In the genomic region with DNA sequence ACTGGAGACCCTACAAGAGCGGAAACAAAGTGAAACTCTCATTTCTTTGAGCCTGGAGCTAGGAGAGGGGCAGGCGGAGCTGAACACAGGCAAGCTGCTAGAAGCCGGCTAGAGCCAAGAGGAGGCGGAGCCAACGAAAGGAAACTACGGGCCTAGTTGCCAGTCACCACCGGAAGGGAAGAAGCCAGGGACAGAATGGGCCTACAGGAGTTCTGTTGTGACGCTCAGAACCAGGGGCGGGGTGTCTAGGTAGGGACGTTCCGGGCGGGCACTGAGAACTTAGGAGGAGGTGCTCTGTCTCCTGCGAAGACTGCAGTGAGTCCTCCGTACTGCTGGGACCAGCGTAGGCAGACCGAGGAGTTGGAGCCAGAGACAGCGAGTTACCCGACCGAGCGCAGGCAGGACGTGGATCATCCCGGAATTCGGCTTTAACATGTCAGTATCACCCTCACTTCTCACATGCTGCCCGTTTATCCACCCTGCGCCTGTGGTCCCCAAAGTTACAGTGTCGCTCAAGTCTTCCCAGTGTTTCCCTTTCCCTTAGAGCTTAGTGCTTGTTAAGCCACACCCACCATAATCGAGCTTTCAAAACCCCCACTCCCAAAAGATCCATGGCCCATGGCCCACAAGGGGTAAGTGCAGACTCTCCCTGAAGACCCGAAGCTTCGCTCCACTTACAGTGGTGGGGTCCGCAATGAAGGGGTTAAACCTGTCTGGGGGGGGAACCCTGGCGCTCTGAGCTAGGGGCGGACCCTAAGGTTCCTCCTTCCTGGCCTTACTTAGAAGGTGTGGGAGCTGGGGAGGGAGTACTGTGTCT, we compare ENCODE assay signal across 8 mouse cellular contexts. TPM values are rescaled to one million over a fixed set of nuclear protein-coding genes. Genes with fewer than 3 reads are reported as not detected.
DNase-seq lines count a peak whose midpoint lies in the region; ATAC-seq and TF ChIP-seq lines count a peak whose summit lies in the region.

A gene (plus strand): TSS at position 318 of the 817 bp plus-strand sequence.

- in situ Hi-C loops in CH12.LX (cut with MboI; ENCODE audit: low pct_ligation_motif_present, low pct_unique_long_range_greater_than_20kb, low sequenced_read_pairs), result no loop called here

- no peaks in the 10 kb centered on the region for H3K79me2 ChIP-seq in CH12.LX (replicated peaks; ENCODE audit: control insufficient read depth, extremely low read depth, insufficient read depth, poor library complexity, severe bottlenecking)

- no peaks in the 10 kb centered on the region for H3K9me3 ChIP-seq in CH12.LX (replicated peaks; ENCODE audit: low read length)
- H3K9me3 ChIP-seq in forebrain, embryonic 11.5 days (ENCODE audit: control insufficient read depth, low read length), result no peaks in the 10 kb centered on the region
- no peaks in the 10 kb centered on the region for H3K9me3 ChIP-seq in heart, embryonic 16.5 days (replicated peaks; ENCODE audit: control insufficient read depth, low read length)
- H3K9me3 ChIP-seq in liver, embryonic 14.5 days (ENCODE audit: control insufficient read depth, low read length), result no peaks in the 10 kb centered on the region
- H3K9me3 ChIP-seq in neural tube, embryonic 11.5 days (ENCODE audit: control insufficient read depth, low read length), result no peaks in the 10 kb centered on the region

- no peaks in the 10 kb centered on the region for H3K27me3 ChIP-seq in CH12.LX (replicated peaks)
- H3K27me3 ChIP-seq in forebrain, embryonic 11.5 days (ENCODE audit: control insufficient read depth, insufficient read depth, low read length), result no peaks in the 10 kb centered on the region
- H3K27me3 ChIP-seq in heart, embryonic 16.5 days (ENCODE audit: control insufficient read depth, insufficient read depth, low read length), result no peaks in the 10 kb centered on the region
- H3K27me3 ChIP-seq in liver, embryonic 14.5 days (ENCODE audit: control insufficient read depth, insufficient read depth, low read length), result no peaks in the 10 kb centered on the region
- H3K27me3 ChIP-seq in neural tube, embryonic 11.5 days (ENCODE audit: control insufficient read depth, insufficient read depth, low read length), result no peaks in the 10 kb centered on the region

- peak within 1 kb of the TSS; percentile 62 to 95 (median 84) for H3K4me3 ChIP-seq in CH12.LX (replicated peaks in 1 of 3; ENCODE audit: low read depth in 2 of 3, low read length in 2 of 3, poor library complexity in 1 of 3)
- peak within 1 kb of the TSS; percentile 56 for H3K4me3 ChIP-seq in forebrain, embryonic 11.5 days (ENCODE audit: low read depth, low read length)
- H3K4me3 ChIP-seq in heart, embryonic 16.5 days (ENCODE audit: low read length), result peak within 1 kb of the TSS; percentile 68
- peak within 1 kb of the TSS; percentile 72 to 86 for H3K4me3 ChIP-seq in liver, embryonic 14.5 days (ENCODE audit: insufficient read depth in 1 of 2, low read depth in 2 of 2, low read length in 2 of 2)
- H3K4me3 ChIP-seq in neural tube, embryonic 11.5 days (ENCODE audit: low read depth, low read length), result peak within 1 kb of the TSS; percentile 44

- peak within 1 kb of the TSS; percentile 81 for H3K9ac ChIP-seq in CH12.LX (ENCODE audit: insufficient read depth, low read depth)
- H3K9ac ChIP-seq in forebrain, embryonic 11.5 days (ENCODE audit: low read length), result peak within 1 kb of the TSS; percentile 83
- H3K9ac ChIP-seq in heart, embryonic 16.5 days (ENCODE audit: low read length), result peak within 1 kb of the TSS; percentile 84
- peak within 1 kb of the TSS; percentile 92 for H3K9ac ChIP-seq in liver, embryonic 14.5 days (replicated peaks)
- H3K9ac ChIP-seq in neural tube, embryonic 11.5 days (ENCODE audit: low read length), result peak within 1 kb of the TSS; percentile 65

- TF ChIP-seq POLR2A in CH12.LX (IDR thresholded peaks at IDR 0.05; ENCODE audit: low read depth, low read length), result peak; percentile 77

- peak; percentile 54 for ATAC-seq in forebrain, embryonic 11.5 days (replicated peaks; ENCODE audit: low FRiP score)
- peak; percentile 77 for ATAC-seq in heart, embryonic 16.5 days (replicated peaks; ENCODE audit: extremely low read depth, insufficient read depth, low FRiP score)
- peak; percentile 79 for ATAC-seq in liver, embryonic 14.5 days (ENCODE audit: insufficient read depth)
- ATAC-seq in neural tube, embryonic 11.5 days (ENCODE audit: insufficient read depth, low FRiP score, low TSS enrichment), result peak; percentile 48

- dilution Hi-C loops in CH12.LX (cut with MboI; ENCODE audit: extremely low pct_ligation_motif_present, extremely low pct_unique_long_range_greater_than_20kb, low sequenced_read_pairs), result no loop called here

- peak within 1 kb of the TSS; percentile 47 for H3K27ac ChIP-seq in CH12.LX (ENCODE audit: insufficient read depth, low read depth)
- peak within 1 kb of the TSS; percentile 55 for H3K27ac ChIP-seq in forebrain, embryonic 11.5 days (ENCODE audit: low read depth, low read length)
- peak within 1 kb of the TSS; percentile 88 for H3K27ac ChIP-seq in heart, embryonic 16.5 days (ENCODE audit: low read length)
- H3K27ac ChIP-seq in liver, embryonic 14.5 days, result peak within 1 kb of the TSS; percentile 96
- H3K27ac ChIP-seq in neural tube, embryonic 11.5 days (ENCODE audit: low read depth, low read length), result peak within 1 kb of the TSS; percentile 45; the same call in 1 of the 2 replicates

- H3K4me1 ChIP-seq in CH12.LX (ENCODE audit: control insufficient read depth in 1 of 2, insufficient read depth in 2 of 2), result peaks cover 13 to 39% of the 10 kb centered on the region in 2 experiments
- H3K4me1 ChIP-seq in forebrain, embryonic 11.5 days (replicated peaks; ENCODE audit: control insufficient read depth, insufficient read depth, low read length), result peaks cover 14% of the 10 kb centered on the region
- H3K4me1 ChIP-seq in heart, embryonic 16.5 days (ENCODE audit: control insufficient read depth, insufficient read depth, low read length), result peaks cover 31% of the 10 kb centered on the region
- H3K4me1 ChIP-seq in liver, embryonic 14.5 days (replicated peaks; ENCODE audit: control insufficient read depth in 2 of 2, insufficient read depth in 2 of 2, low read length in 1 of 2), result peaks cover 25 to 39% of the 10 kb centered on the region in 2 experiments
- peaks cover 13% of the 10 kb centered on the region; the same call in 1 of the 2 replicates for H3K4me1 ChIP-seq in neural tube, embryonic 11.5 days (ENCODE audit: control insufficient read depth, insufficient read depth, low read length)

- peak within 1 kb of the TSS; percentile 84 for H3K4me2 ChIP-seq in CH12.LX (ENCODE audit: insufficient read depth, low read depth, poor library complexity, severe bottlenecking)
- H3K4me2 ChIP-seq in forebrain, embryonic 11.5 days (ENCODE audit: low read depth, low read length, severe bottlenecking), result peak within 1 kb of the TSS; percentile 93
- H3K4me2 ChIP-seq in heart, embryonic 16.5 days (ENCODE audit: low read depth, low read length), result peak within 1 kb of the TSS; percentile 82
- peak within 1 kb of the TSS; percentile 100 for H3K4me2 ChIP-seq in liver, embryonic 14.5 days (ENCODE audit: low read depth)
- peak within 1 kb of the TSS; percentile 52 for H3K4me2 ChIP-seq in neural tube, embryonic 11.5 days (ENCODE audit: low read depth)

- WGBS in forebrain, embryonic 11.5 days, result under 1% methylated on average over 32 of the region's 32 CpGs
- under 1% methylated on average over 32 of the region's 32 CpGs for WGBS in heart, embryonic 16.5 days
- WGBS in liver, embryonic 14.5 days (ENCODE audit: insufficient replicate concordance), result 1% methylated on average over 32 of the region's 32 CpGs
- WGBS in neural tube, embryonic 11.5 days, result 1% methylated on average over 32 of the region's 32 CpGs

- peak; percentile 94 for DNase-seq in CH12.LX (ENCODE audit: extremely low read depth)
- DNase-seq in c-Kit-positive CD71-positive TER-119-positive erythroid progenitor cells, embryonic 14.5 days (ENCODE audit: low spot score), result peak; percentile 85
- peak; percentile 87 for DNase-seq in forebrain, embryonic 11.5 days (ENCODE audit: low spot score)
- DNase-seq in kidney, postnatal 36 days, result peak; percentile 95 to 97
- DNase-seq in liver, embryonic 14.5 days (ENCODE audit: low read depth in 3 of 3, low spot score in 3 of 3), result peak; percentile 82 to 87 (median 84)
- peak; percentile 79 for DNase-seq in neural tube, embryonic 11.5 days (ENCODE audit: low spot score)
- DNase-seq in telencephalon, adult 2 months (ENCODE audit: low read depth, low spot score), result peak; percentile 92

- no peak for TF ChIP-seq CTCF in CH12.LX (conservative IDR thresholded peaks at IDR 0.05 in 1 of 2, IDR thresholded peaks at IDR 0.05 in 1 of 2; ENCODE audit: low read depth in 2 of 2, low read length in 2 of 2)
- TF ChIP-seq CTCF in liver, embryonic 14.5 days (IDR thresholded peaks at IDR 0.05; ENCODE audit: low read depth), result no peak

- TF ChIP-seq RAD21 in CH12.LX (IDR thresholded peaks at IDR 0.05; ENCODE audit: low read depth, low read length), result no peak

- H3K36me3 ChIP-seq in CH12.LX (replicated peaks in 1 of 2; ENCODE audit: control insufficient read depth in 1 of 2, insufficient read depth in 1 of 2, low read length in 1 of 2), result peaks cover 8 to 33% of the 10 kb centered on the region in 2 experiments
- H3K36me3 ChIP-seq in forebrain, embryonic 11.5 days (ENCODE audit: control insufficient read depth, insufficient read depth, low read length), result no peaks in the 10 kb centered on the region
- H3K36me3 ChIP-seq in heart, embryonic 16.5 days (ENCODE audit: control insufficient read depth, insufficient read depth), result peaks cover 3% of the 10 kb centered on the region; the same call in 1 of the 2 replicates
- no peaks in the 10 kb centered on the region; the same call in 1 of the 2 replicates for H3K36me3 ChIP-seq in liver, embryonic 14.5 days (replicated peaks; ENCODE audit: control insufficient read depth, insufficient read depth, low read depth)
- no peaks in the 10 kb centered on the region for H3K36me3 ChIP-seq in neural tube, embryonic 11.5 days (ENCODE audit: control insufficient read depth, insufficient read depth, low read length)

- no peak for TF ChIP-seq EP300 in CH12.LX (IDR thresholded peaks at IDR 0.05; ENCODE audit: low read length)
- TF ChIP-seq EP300 in liver, embryonic 14.5 days (IDR thresholded peaks at IDR 0.05; ENCODE audit: low read depth), result peak; percentile 11; the same call in 1 of the 2 replicates

TF ChIP-seq in CH12.LX, 34 proteins besides CTCF, POLR2A, EP300 and RAD21 (continues in another document):
- TF ChIP-seq SIN3A (IDR thresholded peaks at IDR 0.05; ENCODE audit: low read length) (peak; percentile 68), CHD1 (IDR thresholded peaks at IDR 0.05; ENCODE audit: low read depth, low read length) (no peak)

RNA-seq across cellular contexts. Expression of the gene that starts here (rescaled TPM):
- total RNA-seq in CH12.LX (2012; rRNA removed) (0.13 TPM in 1 of 2 replicates, not detected in the other), CH12.LX (2014; rRNA removed) (0.12 TPM in 1 of 2 replicates, not detected in the other)
- polyA plus RNA-seq in CH12.LX (2012; ENCODE audit: insufficient read length, low read depth), result 0.14 and 0.21 TPM in 2 replicates
- polyA plus RNA-seq in forebrain, embryonic 11.5 days (2014; fragmentation: Nextera tagmentation; extraction: Ambion mirVana), result 0.39 TPM in 1 of 2 replicates, not detected in the other
- 0.54 and 0.69 TPM in 2 replicates for polyA plus RNA-seq in heart, embryonic 16.5 days (2015; fragmentation: Nextera tagmentation; extraction: Ambion mirVana)
- 0.45 and 0.80 TPM in 2 replicates for polyA plus RNA-seq in liver, embryonic 14.5 days (2012; rRNA removed)
- polyA plus RNA-seq in liver, embryonic 14.5 days (2014; fragmentation: Nextera tagmentation; extraction: Ambion mirVana), result 0.69 and 0.87 TPM in 2 replicates
- polyA plus RNA-seq in neural tube, embryonic 11.5 days (2014; fragmentation: Nextera tagmentation; extraction: Ambion mirVana), result 0.24 and 0.30 TPM in 2 replicates

Comparison
In these comparisons a context has a peak if more than half of its experiments do, and no peak if none do; other contexts are left out.
1. Peak in every context shown above with its lines: DNase-seq, ATAC-seq, H3K4me3 ChIP-seq and H3K27ac ChIP-seq.
2. Peak in DNase-seq, H3K4me3 ChIP-seq, H3K27ac ChIP-seq, H3K9ac ChIP-seq and H3K4me2 ChIP-seq in CH12.LX; RNA of the gene not detected or under 1 TPM.
3. Peak in DNase-seq, ATAC-seq, H3K4me3 ChIP-seq, H3K27ac ChIP-seq, H3K9ac ChIP-seq and H3K4me2 ChIP-seq in forebrain, embryonic 11.5 days; RNA of the gene not detected or under 1 TPM.
4. Peak in ATAC-seq, H3K4me3 ChIP-seq, H3K27ac ChIP-seq, H3K9ac ChIP-seq and H3K4me2 ChIP-seq in heart, embryonic 16.5 days; RNA of the gene not detected or under 1 TPM.
5. Peak in DNase-seq, ATAC-seq, H3K4me3 ChIP-seq, H3K27ac ChIP-seq, H3K9ac ChIP-seq and H3K4me2 ChIP-seq in liver, embryonic 14.5 days; RNA of the gene not detected or under 1 TPM.
6. Peak in DNase-seq, ATAC-seq, H3K4me3 ChIP-seq, H3K27ac ChIP-seq, H3K9ac ChIP-seq and H3K4me2 ChIP-seq in neural tube, embryonic 11.5 days; RNA of the gene not detected or under 1 TPM.
7. H3K27ac ChIP-seq: peak in every context shown above with its lines; median percentile 96 in liver, embryonic 14.5 days; 88 in heart, embryonic 16.5 days; 55 in forebrain, embryonic 11.5 days; 47 in CH12.LX; 45 in neural tube, embryonic 11.5 days.